Mouse (Mus musculus) spleen, adult 2 months (tissue): Measurements from ENCODE around the gene Acat3.

Source experiments
- CTCF ChIP-seq: fragments of 200-500 bp; IDR thresholded peaks from 2 replicates; pipeline ENCODE4 v1.5.1; 2011; ENCODE audit warnings: mild to moderate bottlenecking, inconsistent platforms; ENCODE audit not compliant: insufficient read depth, insufficient read length, insufficient replicate concordance; ENCODE audit errors: extremely low read depth
- POLR2A ChIP-seq: fragments of 200-500 bp; IDR thresholded peaks from 2 replicates; pipeline ENCODE4 v1.6.1; 2011; ENCODE audit warnings: low read depth, low read length, inconsistent platforms

- TF ChIP-seq CTCF (no peak), POLR2A (no peak)
These were observed 53.8 kb downstream of the Acat3 start for GRCm38 (mm10) chr17:12886620-12887019.
